Mouse (Mus musculus): ENCODE data around the gene Arsg. TPM values are rescaled to one million over a fixed set of nuclear protein-coding genes. Genes with fewer than 3 reads are reported as not detected.
"Not testable (repeated sequence)": the region's sequence is repeated elsewhere in the genome, so short reads cannot be mapped to it uniquely, and the experiment has no call there.

Gene Arsg
- polyA plus RNA-seq, 1 experiment, result 2.4 TPM

DNA sequence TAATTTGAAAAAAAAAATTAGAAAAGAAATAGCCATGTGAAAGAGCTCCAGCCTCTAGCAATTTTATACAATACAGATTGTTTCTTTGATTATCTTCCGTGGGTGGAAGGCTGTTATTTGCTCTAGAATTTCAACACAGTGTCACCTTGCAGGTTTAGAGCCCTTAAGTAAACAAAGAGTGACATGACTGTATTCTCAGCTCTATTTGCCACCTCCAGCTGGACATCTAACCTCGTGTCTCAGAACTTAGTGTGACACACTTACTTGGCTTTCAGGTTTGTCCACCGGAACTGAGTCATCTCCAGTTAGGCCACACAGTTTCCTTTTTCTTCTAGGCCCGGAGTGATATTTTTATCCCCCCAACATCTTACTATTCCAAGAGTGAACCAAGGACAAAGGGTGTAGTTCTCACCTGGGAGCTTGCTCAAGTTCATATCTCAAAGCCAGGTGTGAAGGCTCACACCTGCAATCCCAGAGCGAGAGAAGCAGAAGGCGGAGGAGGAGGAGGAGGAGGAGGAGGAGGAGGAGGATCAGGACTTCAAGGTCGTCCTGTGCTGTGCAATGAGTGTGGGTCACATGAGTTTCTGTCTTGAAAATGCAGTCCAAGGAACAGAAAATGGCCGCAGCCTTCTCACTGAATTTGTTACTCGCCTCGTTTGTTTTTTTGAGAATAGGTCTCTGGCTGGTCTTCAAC is 15.0 kb downstream of the Arsg start:
- no peaks in the 10 kb centered on the region for H3K36me3 ChIP-seq (ENCODE audit: control insufficient read depth, insufficient read depth)

DNA sequence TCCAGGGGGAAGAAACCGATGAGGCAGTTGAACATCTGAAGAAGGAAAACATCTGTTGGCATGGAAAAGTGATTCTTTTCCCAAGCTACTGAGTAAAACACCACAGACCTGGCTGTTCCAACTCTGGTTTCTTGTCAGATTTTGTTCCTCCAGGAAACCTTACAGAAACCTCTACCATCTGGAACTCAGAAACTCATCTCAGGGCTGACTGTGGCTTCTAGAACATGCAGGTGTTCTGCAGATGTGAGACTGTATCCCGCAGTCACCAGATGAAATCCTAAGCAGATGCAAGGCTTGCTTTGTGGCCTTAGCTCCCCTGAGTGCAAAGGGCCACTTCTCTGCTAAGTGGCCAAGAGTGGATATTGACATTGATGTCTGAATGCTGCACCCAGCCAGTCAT is 16.6 kb downstream of the Arsg start:
- H3K4me2 ChIP-seq (ENCODE audit: low read depth), result no peak overlapping the region
- H3K4me3 ChIP-seq, result no peak overlapping the region
- no peak for TF ChIP-seq TCF12 (IDR thresholded peaks at IDR 0.05; ENCODE audit: insufficient read depth, poor library complexity, severe bottlenecking)
- no peaks in the 10 kb centered on the region for H3K27me3 ChIP-seq (ENCODE audit: control insufficient read depth, insufficient read depth, insufficient read length)
- no peaks in the 10 kb centered on the region for H3K79me2 ChIP-seq (ENCODE audit: control insufficient read depth, insufficient read depth)
- H3K36me3 ChIP-seq (ENCODE audit: control insufficient read depth, insufficient read depth), result no peaks in the 10 kb centered on the region
- no peak overlapping the region for H3ac ChIP-seq (ENCODE audit: control insufficient read depth, insufficient read length)

More for the DNA sequence above, 15.0 kb downstream of the Arsg start:
- H3K4me3 ChIP-seq, result no peak overlapping the region
- TF ChIP-seq TCF12 (IDR thresholded peaks at IDR 0.05; ENCODE audit: insufficient read depth, poor library complexity, severe bottlenecking) (no peak), MYOD1 (IDR thresholded peaks at IDR 0.05; ENCODE audit: control insufficient read depth in 1 of 3, insufficient read length in 2 of 3, low read depth in 2 of 3) (no peak), REST (IDR thresholded peaks at IDR 0.05; ENCODE audit: insufficient read depth, insufficient read length) (no peak), E2F4 (IDR thresholded peaks at IDR 0.05; ENCODE audit: insufficient read depth) (no peak), MAX (IDR thresholded peaks at IDR 0.05; ENCODE audit: low read depth) (no peak), POLR2AphosphoS2 (IDR thresholded peaks at IDR 0.05; ENCODE audit: insufficient read length, low read depth) (no peak), USF1 (IDR thresholded peaks at IDR 0.05; ENCODE audit: low read depth) (no peak)
- no peaks in the 10 kb centered on the region for H3K79me2 ChIP-seq (ENCODE audit: control insufficient read depth, insufficient read depth)
- H3ac ChIP-seq (ENCODE audit: control insufficient read depth, insufficient read length), result no peak overlapping the region
- no peaks in the 10 kb centered on the region for H3K27me3 ChIP-seq (ENCODE audit: control insufficient read depth, insufficient read depth, insufficient read length)
- no peak overlapping the region for H3K4me2 ChIP-seq (ENCODE audit: low read depth)

DNA sequence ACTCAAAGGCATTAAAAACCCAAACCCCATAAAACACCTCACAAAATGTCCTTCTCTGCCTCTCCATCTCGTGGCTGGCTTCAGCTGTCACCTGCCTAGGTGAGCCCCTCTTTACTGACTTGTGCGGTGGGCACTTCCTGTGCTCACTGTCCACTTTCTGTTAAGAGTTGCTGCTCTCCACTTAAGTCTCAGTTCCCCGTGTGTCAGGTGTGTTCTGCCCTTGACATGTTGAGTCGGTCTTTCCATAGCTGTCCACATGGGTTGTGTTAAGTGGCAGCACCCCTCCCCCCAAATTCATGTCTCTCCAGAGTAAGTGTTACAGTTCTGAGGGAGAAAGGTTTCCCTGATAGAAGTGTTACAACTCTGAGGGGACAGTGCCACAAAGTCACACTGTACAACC is 18.7 kb downstream of the Arsg start:
- Histone ChIP-seq H3K27me3 (ENCODE audit: control insufficient read depth, insufficient read depth, insufficient read length) (no peaks in the 10 kb centered on the region), H3K36me3 (ENCODE audit: control insufficient read depth, insufficient read depth) (no peaks in the 10 kb centered on the region), H3K4me3 (no peak overlapping the region), H3ac (ENCODE audit: control insufficient read depth, insufficient read length) (no peak overlapping the region), H3K4me2 (ENCODE audit: low read depth) (no peak overlapping the region), H3K79me2 (ENCODE audit: control insufficient read depth, insufficient read depth) (no peaks in the 10 kb centered on the region)
- TF ChIP-seq TCF3 (IDR thresholded peaks at IDR 0.05; ENCODE audit: insufficient read length, low read depth) (no peak), MYOD1 (IDR thresholded peaks at IDR 0.05; ENCODE audit: control insufficient read depth in 1 of 3, insufficient read length in 2 of 3, low read depth in 2 of 3) (no peak), MYOG (IDR thresholded peaks at IDR 0.05; ENCODE audit: control insufficient read depth in 1 of 3, insufficient read depth in 1 of 3, insufficient read length in 2 of 3, low read depth in 2 of 3) (no peak), POLR2A (IDR thresholded peaks at IDR 0.05; ENCODE audit: insufficient read length, low read depth) (no peak), MAX (IDR thresholded peaks at IDR 0.05; ENCODE audit: low read depth) (no peak), E2F4 (IDR thresholded peaks at IDR 0.05; ENCODE audit: insufficient read depth) (no peak), SRF (IDR thresholded peaks at IDR 0.05; ENCODE audit: control insufficient read depth, insufficient read length, low read depth) (no peak), REST (IDR thresholded peaks at IDR 0.05; ENCODE audit: insufficient read depth, insufficient read length) (no peak), TCF12 (IDR thresholded peaks at IDR 0.05; ENCODE audit: insufficient read depth, poor library complexity, severe bottlenecking) (no peak), CEBPB (IDR thresholded peaks at IDR 0.05; ENCODE audit: insufficient read depth, poor library complexity, severe bottlenecking) (no peak), USF1 (IDR thresholded peaks at IDR 0.05; ENCODE audit: low read depth) (no peak), POLR2AphosphoS2 (IDR thresholded peaks at IDR 0.05; ENCODE audit: insufficient read length, low read depth) (no peak)

DNA sequence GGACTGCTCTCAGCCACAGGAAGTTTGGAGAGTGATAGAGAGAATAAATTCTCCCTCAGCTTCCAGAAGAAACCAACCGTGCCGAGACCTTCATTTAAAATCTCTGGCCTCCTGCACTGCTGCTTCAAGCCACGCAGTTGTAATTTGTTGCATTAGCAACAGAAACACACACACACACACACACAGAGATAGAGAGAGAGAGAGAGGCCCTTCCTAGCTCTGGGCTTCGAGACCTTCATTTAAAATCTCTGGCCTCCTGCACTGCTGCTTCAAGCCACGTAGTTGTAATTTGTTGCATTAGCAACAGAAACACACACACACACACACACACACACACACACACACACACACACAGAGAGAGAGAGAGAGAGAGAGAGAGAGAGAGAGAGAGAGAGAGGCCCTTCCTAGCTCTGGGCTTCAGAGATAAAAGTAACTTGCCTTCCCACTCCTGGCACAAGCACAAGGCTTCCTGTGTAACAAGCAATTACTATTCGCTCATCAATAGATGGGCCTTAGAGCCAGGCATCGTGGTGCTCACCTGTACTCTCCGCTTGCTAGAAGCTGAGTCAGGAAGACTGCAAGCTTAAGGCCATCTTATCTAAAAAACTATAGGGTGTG is 19.8 kb downstream of the Arsg start:
- H3K36me3 ChIP-seq (ENCODE audit: control insufficient read depth, insufficient read depth); H3K27me3 ChIP-seq (ENCODE audit: control insufficient read depth, insufficient read depth, insufficient read length); H3K4me2 ChIP-seq (ENCODE audit: low read depth); H3ac ChIP-seq (ENCODE audit: control insufficient read depth, insufficient read length); H3K4me3 ChIP-seq; H3K79me2 ChIP-seq (ENCODE audit: control insufficient read depth, insufficient read depth): not testable (repeated sequence)

DNA sequence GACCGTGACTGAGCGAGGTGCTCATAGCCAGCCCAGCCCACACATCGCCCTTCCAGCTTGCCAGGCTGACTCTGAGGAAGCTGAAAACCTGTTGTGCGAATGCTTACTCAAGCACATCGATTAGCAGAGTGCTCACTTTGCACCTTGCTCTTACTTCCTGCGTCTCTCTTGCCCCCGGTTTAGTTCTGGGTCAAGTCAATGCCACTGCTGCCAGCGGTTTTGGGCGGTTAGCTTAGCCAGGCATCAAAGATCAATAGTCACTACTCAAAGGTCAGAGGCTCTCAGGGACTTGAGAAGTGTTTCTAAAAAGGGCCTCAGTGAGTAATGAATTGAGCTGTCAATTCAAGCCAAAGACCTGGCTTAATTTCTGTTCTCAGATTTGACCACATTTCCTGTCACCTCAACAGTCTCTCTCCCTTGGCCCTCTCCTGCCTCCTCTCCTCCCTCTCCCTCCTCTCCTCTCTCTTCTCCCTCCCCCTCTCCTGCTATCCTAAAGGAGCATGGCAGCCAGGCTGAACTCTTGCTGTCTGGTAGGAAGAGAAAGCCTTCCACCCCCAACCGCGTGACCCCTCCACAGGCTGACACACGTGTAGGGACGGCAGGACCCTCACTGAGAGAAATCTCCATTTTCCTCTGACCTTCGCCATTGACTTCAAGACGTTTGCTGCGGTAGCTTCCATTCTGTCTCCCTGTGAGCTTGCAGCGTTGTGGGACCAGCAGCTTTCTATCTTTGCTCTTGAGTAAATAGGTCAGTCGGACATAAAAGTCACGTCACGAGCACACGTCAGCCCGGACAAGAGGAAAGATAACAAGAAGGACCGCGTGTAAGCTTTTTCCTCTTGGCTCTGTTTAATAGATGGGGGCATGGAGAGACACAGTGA is 22.0 kb downstream of the Arsg start:
- H3K4me3 ChIP-seq, result no peak overlapping the region
- no peak overlapping the region for H3ac ChIP-seq (ENCODE audit: control insufficient read depth, insufficient read length)
- H3K4me2 ChIP-seq (ENCODE audit: low read depth), result no peak overlapping the region
- TF ChIP-seq SRF (IDR thresholded peaks at IDR 0.05; ENCODE audit: control insufficient read depth, insufficient read length, low read depth) (no peak), POLR2A (IDR thresholded peaks at IDR 0.05; ENCODE audit: insufficient read length, low read depth) (no peak), MYOD1 (IDR thresholded peaks at IDR 0.05; ENCODE audit: control insufficient read depth in 1 of 3, insufficient read length in 2 of 3, low read depth in 2 of 3) (no peak), TCF3 (IDR thresholded peaks at IDR 0.05; ENCODE audit: insufficient read length, low read depth) (no peak), E2F4 (IDR thresholded peaks at IDR 0.05; ENCODE audit: insufficient read depth) (no peak), TCF12 (IDR thresholded peaks at IDR 0.05; ENCODE audit: insufficient read depth, poor library complexity, severe bottlenecking) (no peak), MAX (IDR thresholded peaks at IDR 0.05; ENCODE audit: low read depth) (no peak), REST (IDR thresholded peaks at IDR 0.05; ENCODE audit: insufficient read depth, insufficient read length) (no peak), MYOG (IDR thresholded peaks at IDR 0.05; ENCODE audit: control insufficient read depth in 1 of 3, insufficient read depth in 1 of 3, insufficient read length in 2 of 3, low read depth in 2 of 3) (no peak), USF1 (IDR thresholded peaks at IDR 0.05; ENCODE audit: low read depth) (no peak), POLR2AphosphoS2 (IDR thresholded peaks at IDR 0.05; ENCODE audit: insufficient read length, low read depth) (no peak), CEBPB (IDR thresholded peaks at IDR 0.05; ENCODE audit: insufficient read depth, poor library complexity, severe bottlenecking) (no peak)
- no peaks in the 10 kb centered on the region for H3K27me3 ChIP-seq (ENCODE audit: control insufficient read depth, insufficient read depth, insufficient read length)
- no peaks in the 10 kb centered on the region for H3K79me2 ChIP-seq (ENCODE audit: control insufficient read depth, insufficient read depth)
- no peaks in the 10 kb centered on the region for H3K36me3 ChIP-seq (ENCODE audit: control insufficient read depth, insufficient read depth)
